Mouse (Mus musculus) intestine, postnatal 0 days (tissue): ENCODE results near the gene Vps25. TPM values are rescaled to one million over a fixed set of nuclear protein-coding genes. Genes with fewer than 3 reads are reported as not detected.
A peak's percentile ranks its signal among the peaks of the same experiment; 100 is the strongest.

Experiments
- ATAC-seq: fragments of 200-750 bp; cut with Nextera tagmentation; 2 replicates; pipeline ENCODE4 v1.8.0; 2017; ENCODE audit warnings: mild to moderate bottlenecking, moderate TSS enrichment, moderate library complexity
- H3K27ac ChIP-seq: fragments of 300-500 bp; sonication (generic); 2 replicates; pipeline ENCODE4 v1.5.1; 2014; ENCODE audit warnings: mild to moderate bottlenecking, low read depth, low read length, moderate library complexity
- H3K27me3 ChIP-seq: fragments of 300-500 bp; sonication (generic); replicated peaks from 2 replicates; pipeline ENCODE4 v1.6.1; 2014; ENCODE audit warnings: low read length, mixed read lengths; ENCODE audit not compliant: control insufficient read depth, insufficient read depth
- H3K36me3 ChIP-seq: fragments of 300-500 bp; sonication (generic); 2 replicates; pipeline ENCODE4 v1.6.1; 2014; ENCODE audit warnings: mild to moderate bottlenecking, moderate library complexity; ENCODE audit not compliant: control insufficient read depth, insufficient read depth
- H3K4me1 ChIP-seq: fragments of 300-500 bp; sonication (generic); replicated peaks from 2 replicates; pipeline ENCODE4 v1.6.1; 2014; ENCODE audit warnings: antibody characterized with exemption, low read length, mixed read lengths; ENCODE audit not compliant: control insufficient read depth, insufficient read depth
- H3K4me2 ChIP-seq: fragments of 300-500 bp; sonication (generic); replicated peaks from 2 replicates; pipeline ENCODE4 v1.6.1; 2014; ENCODE audit warnings: low read depth, mild to moderate bottlenecking, moderate library complexity
- H3K4me3 ChIP-seq: fragments of 300-500 bp; sonication (generic); 2 replicates; pipeline ENCODE4 v1.5.1; 2014; ENCODE audit warnings: low read depth, low read length
- H3K9ac ChIP-seq: fragments of 300-500 bp; sonication (generic); 2 replicates; pipeline ENCODE4 v1.6.1; 2014; ENCODE audit warnings: mild to moderate bottlenecking, low read depth, low read length
- H3K9me3 ChIP-seq: fragments of 300-500 bp; sonication (generic); 2 replicates; pipeline ENCODE4 v1.6.1; 2016; ENCODE audit warnings: mixed run types; ENCODE audit not compliant: control insufficient read depth
- CTCF ChIP-seq: sonication (generic); IDR thresholded peaks from 2 replicates; pipeline ENCODE4 v1.5.1; 2016; ENCODE audit warnings: low read depth, mild to moderate bottlenecking, control low read depth, antibody characterized with exemption, moderate library complexity
- WGBS: fragments of 180-500 bp; shearing (Covaris S2); extraction: QIAGEN DNeasy Blood & Tissue Kit; methylation state at CpG from one replicate; pipeline ENCODE4 v1.1.7; 2014; 5-methylcytosine and 5-hydroxymethylcytosine counted together
- polyA plus RNA-seq: library from polyadenylated mRNA; unstranded; fragments of >200 nt; fragmentation: Nextera tagmentation; extraction: Ambion mirVana; gene quantifications from 2 replicates; pipeline ENCODE4 v1.2.1, GENCODE M21; 2015

Gene Vps25
- polyA plus RNA-seq, 1 experiment from 2014 or later = 157 TPM

- peak; percentile 65 for ATAC-seq
- Histone ChIP-seq H3K27ac (peak within 1 kb of the TSS; percentile 57), H3K9ac (peak within 1 kb of the TSS; percentile 70), H3K4me3 (peak within 1 kb of the TSS; percentile 57), H3K27me3 (no peaks in the 10 kb centered on the region; the same call in 1 of the 2 replicates), H3K9me3 (no peaks in the 10 kb centered on the region), H3K4me2 (peak within 1 kb of the TSS; percentile 99), H3K4me1 (0 out of 2 replicates have a peak, but pooled peaks cover 10% of the 10 kb centered on the region), H3K36me3 (no peaks in the 10 kb centered on the region)
- no peak for TF ChIP-seq CTCF
- WGBS = 1% methylated on average over 43 of the region's 43 CpGs
Measured at GRCm38 (mm10) chr11:101259948-101260825, 6.7 kb downstream of the Vps25 start, which contains the start of gene Wnk4. TSS of gene Wnk4 (plus strand) at chr11:101260567.

GRCm38 (mm10) chr11:101260826-101261380, 7.4 kb downstream of the Vps25 start:
- H3K36me3 ChIP-seq = no peaks in the 10 kb centered on the region
- no peaks in the 10 kb centered on the region for H3K9me3 ChIP-seq
- ATAC-seq = peak; percentile 7
- peak overlapping the region; percentile 99 for H3K4me2 ChIP-seq
- under 1% methylated on average over 30 of the region's 30 CpGs for WGBS
- H3K4me3 ChIP-seq = peak overlapping the region; percentile 57
- H3K4me1 ChIP-seq = 0 out of 2 replicates have a peak, but pooled peaks cover 10% of the 10 kb centered on the region
- peak overlapping the region; percentile 70 for H3K9ac ChIP-seq
- H3K27ac ChIP-seq = peak overlapping the region; percentile 57; the same call in 1 of the 2 replicates
- H3K27me3 ChIP-seq = no peaks in the 10 kb centered on the region; the same call in 1 of the 2 replicates
- no peak for TF ChIP-seq CTCF

GRCm38 (mm10) chr11:101262272-101262967, 8.9 kb downstream of the Vps25 start:
- no peaks in the 10 kb centered on the region for H3K9me3 ChIP-seq
- ATAC-seq = no peak
- H3K27me3 ChIP-seq = no peaks in the 10 kb centered on the region; the same call in 1 of the 2 replicates
- H3K36me3 ChIP-seq = no peaks in the 10 kb centered on the region
- WGBS = 10% methylated on average over 24 of the region's 24 CpGs
- peak overlapping the region; percentile 99 for H3K4me2 ChIP-seq
- H3K27ac ChIP-seq = no peak overlapping the region
- H3K9ac ChIP-seq = no peak overlapping the region
- 0 out of 2 replicates have a peak, but pooled peaks cover 10% of the 10 kb centered on the region for H3K4me1 ChIP-seq
- TF ChIP-seq CTCF = peak; percentile 22
- H3K4me3 ChIP-seq = peak overlapping the region; percentile 24

GRCm38 (mm10) chr11:101263138-101263988, 9.9 kb downstream of the Vps25 start:
- no peak overlapping the region for H3K4me2 ChIP-seq
- TF ChIP-seq CTCF = no peak
- 43% methylated on average over 32 of the region's 32 CpGs for whole genome bisulfite sequencing
- H3K9me3 ChIP-seq = no peaks in the 10 kb centered on the region
- H3K27ac ChIP-seq = no peak overlapping the region
- H3K36me3 ChIP-seq = no peaks in the 10 kb centered on the region
- H3K9ac ChIP-seq = no peak overlapping the region
- ATAC-seq = no peak
- 0 out of 2 replicates have a peak, but pooled peaks cover 10% of the 10 kb centered on the region for H3K4me1 ChIP-seq
- H3K4me3 ChIP-seq = no peak overlapping the region
- no peaks in the 10 kb centered on the region; the same call in 1 of the 2 replicates for H3K27me3 ChIP-seq

- TF ChIP-seq CTCF = no peak
- ATAC-seq = no peak
- Histone ChIP-seq H3K9ac (no peak overlapping the region), H3K27ac (no peak overlapping the region), H3K27me3 (no peaks in the 10 kb centered on the region; the same call in 1 of the 2 replicates), H3K9me3 (no peaks in the 10 kb centered on the region), H3K4me2 (no peak overlapping the region), H3K4me1 (0 out of 2 replicates have a peak, but pooled peaks cover 10% of the 10 kb centered on the region), H3K4me3 (no peak overlapping the region), H3K36me3 (no peaks in the 10 kb centered on the region)
- 59% methylated on average over 3 of the region's 3 CpGs for WGBS
Measured at GRCm38 (mm10) chr11:101263989-101264280, 10.4 kb downstream of the Vps25 start.
